Mouse (Mus musculus): ENCODE data around the gene Abracl. TPM values are rescaled to one million over a fixed set of nuclear protein-coding genes. Genes with fewer than 3 reads are reported as not detected.

Abracl gene
- polyA plus RNA-seq, 1 experiment from 2014 or later = 282 TPM

DNA sequence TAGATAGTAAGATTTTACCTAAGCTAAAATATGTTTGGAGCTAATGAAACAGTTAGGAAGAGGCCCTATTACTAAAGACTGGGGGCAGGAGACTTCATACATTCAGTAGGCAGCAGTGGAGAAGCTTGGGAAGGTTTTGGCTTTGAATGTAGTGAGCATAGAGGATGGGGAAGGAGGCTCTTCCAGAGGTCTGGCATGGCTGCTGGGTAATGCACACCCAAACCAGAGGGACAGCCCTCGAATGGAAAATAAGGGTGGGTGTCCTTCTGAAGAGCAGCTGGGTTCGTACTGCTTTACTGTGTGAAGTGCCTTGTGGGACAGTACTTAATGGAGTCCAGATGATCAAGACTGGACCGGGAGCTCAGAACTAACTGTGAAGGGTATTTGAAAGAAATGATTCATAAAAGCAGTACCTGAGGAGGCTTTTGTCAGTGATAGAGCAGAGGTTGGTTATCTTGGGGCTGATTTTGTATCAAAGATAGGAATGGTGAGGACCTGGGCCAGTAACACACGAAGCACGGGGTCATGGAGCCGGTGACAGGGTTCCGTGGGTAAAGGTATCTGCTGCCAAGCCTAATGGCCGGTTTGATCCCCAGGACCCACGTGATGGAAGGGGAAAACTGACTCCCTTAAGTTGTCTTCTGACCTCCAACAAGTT, 35.7 kb upstream of the Abracl start:
- WGBS = 87% methylated on average over 9 of the region's 9 CpGs
- H3K4me2 ChIP-seq (replicated peaks; ENCODE audit: low read depth) = no peak overlapping the region

GRCm38 (mm10) chr10:18056391-18056745, 33.3 kb upstream of the Abracl start:
- no peak for DNase-seq (ENCODE audit: low spot score)

More for the DNA sequence above, 35.7 kb upstream of the Abracl start:
- Histone ChIP-seq H3K27me3 (ENCODE audit: control insufficient read depth, insufficient read depth, low read length) (no peaks in the 10 kb centered on the region), H3K4me1 (replicated peaks; ENCODE audit: control insufficient read depth, insufficient read depth) (no peaks in the 10 kb centered on the region), H3K9me3 (ENCODE audit: control insufficient read depth, low read length) (no peaks in the 10 kb centered on the region), H3K27ac (replicated peaks) (no peak overlapping the region), H3K4me3 (ENCODE audit: low read depth, low read length) (no peak overlapping the region), H3K36me3 (ENCODE audit: control insufficient read depth, insufficient read depth, low read length) (no peaks in the 10 kb centered on the region), H3K9ac (ENCODE audit: low read length) (no peak overlapping the region)
- TF ChIP-seq EP300 (optimal IDR thresholded peaks at IDR 0.05) (no peak), CTCF (IDR thresholded peaks at IDR 0.05; ENCODE audit: low read depth) (no peak)
- ATAC-seq (ENCODE audit: low FRiP score, low TSS enrichment) (no peak), DNase-seq (ENCODE audit: low spot score) (no peak)

GRCm38 (mm10) chr10:18055696-18056390, 32.8 kb upstream of the Abracl start, which contains the start of gene Reps1:
Reps1 (plus strand) TSS chr10:18055861.
- WGBS = 1% methylated on average over 51 of the region's 90 CpGs
- TF ChIP-seq CTCF (IDR thresholded peaks at IDR 0.05; ENCODE audit: low read depth) (no peak), EP300 (optimal IDR thresholded peaks at IDR 0.05) (no peak)
- Histone ChIP-seq H3K4me1 (replicated peaks; ENCODE audit: control insufficient read depth, insufficient read depth) (no peaks in the 10 kb centered on the region), H3K36me3 (ENCODE audit: control insufficient read depth, insufficient read depth, low read length) (no peaks in the 10 kb centered on the region), H3K27me3 (ENCODE audit: control insufficient read depth, insufficient read depth, low read length) (no peaks in the 10 kb centered on the region), H3K9me3 (ENCODE audit: control insufficient read depth, low read length) (no peaks in the 10 kb centered on the region), H3K4me2 (replicated peaks; ENCODE audit: low read depth) (peak within 1 kb of the TSS; percentile 66), H3K27ac (replicated peaks) (peak within 1 kb of the TSS; percentile 95), H3K4me3 (ENCODE audit: low read depth, low read length) (peak within 1 kb of the TSS; percentile 97), H3K9ac (ENCODE audit: low read length) (peak within 1 kb of the TSS; percentile 97)
- DNase-seq (ENCODE audit: low spot score) = peak; percentile 53
- ATAC-seq (ENCODE audit: low FRiP score, low TSS enrichment) = peak; percentile 78

More at GRCm38 (mm10) chr10:18056391-18056745, 33.3 kb upstream of the Abracl start:
- H3K27ac ChIP-seq (replicated peaks) = peak overlapping the region; percentile 95
- no peaks in the 10 kb centered on the region for H3K36me3 ChIP-seq (ENCODE audit: control insufficient read depth, insufficient read depth, low read length)
- no peaks in the 10 kb centered on the region for H3K4me1 ChIP-seq (replicated peaks; ENCODE audit: control insufficient read depth, insufficient read depth)
- TF ChIP-seq CTCF (IDR thresholded peaks at IDR 0.05; ENCODE audit: low read depth) (no peak), EP300 (optimal IDR thresholded peaks at IDR 0.05) (no peak)
- H3K9ac ChIP-seq (ENCODE audit: low read length) = peak overlapping the region; percentile 97
- H3K9me3 ChIP-seq (ENCODE audit: control insufficient read depth, low read length) = no peaks in the 10 kb centered on the region
- peak overlapping the region; percentile 97 for H3K4me3 ChIP-seq (ENCODE audit: low read depth, low read length)
- H3K27me3 ChIP-seq (ENCODE audit: control insufficient read depth, insufficient read depth, low read length) = no peaks in the 10 kb centered on the region
- peak overlapping the region; percentile 66 for H3K4me2 ChIP-seq (replicated peaks; ENCODE audit: low read depth)
- ATAC-seq (ENCODE audit: low FRiP score, low TSS enrichment) = no peak
- 1% methylated on average over 8 of the region's 8 CpGs for WGBS

GRCm38 (mm10) chr10:18055009-18055695, 32.1 kb upstream of the Abracl start:
- 4% methylated on average over 48 of the region's 61 CpGs for WGBS
- H3K4me3 ChIP-seq (ENCODE audit: low read depth, low read length) = peak overlapping the region; percentile 97
- no peak for TF ChIP-seq EP300 (optimal IDR thresholded peaks at IDR 0.05)
- peak; percentile 69 for TF ChIP-seq CTCF (IDR thresholded peaks at IDR 0.05; ENCODE audit: low read depth)
- ATAC-seq (ENCODE audit: low FRiP score, low TSS enrichment) = peak; percentile 98
- peak; percentile 90 for DNase-seq (ENCODE audit: low spot score)
- H3K27ac ChIP-seq (replicated peaks) = peak overlapping the region; percentile 95
- peak overlapping the region; percentile 66 for H3K4me2 ChIP-seq (replicated peaks; ENCODE audit: low read depth)
- no peaks in the 10 kb centered on the region for H3K9me3 ChIP-seq (ENCODE audit: control insufficient read depth, low read length)
- peak overlapping the region; percentile 97 for H3K9ac ChIP-seq (ENCODE audit: low read length)
- no peaks in the 10 kb centered on the region for H3K4me1 ChIP-seq (replicated peaks; ENCODE audit: control insufficient read depth, insufficient read depth)
- H3K27me3 ChIP-seq (ENCODE audit: control insufficient read depth, insufficient read depth, low read length) = no peaks in the 10 kb centered on the region
- no peaks in the 10 kb centered on the region for H3K36me3 ChIP-seq (ENCODE audit: control insufficient read depth, insufficient read depth, low read length)

DNA sequence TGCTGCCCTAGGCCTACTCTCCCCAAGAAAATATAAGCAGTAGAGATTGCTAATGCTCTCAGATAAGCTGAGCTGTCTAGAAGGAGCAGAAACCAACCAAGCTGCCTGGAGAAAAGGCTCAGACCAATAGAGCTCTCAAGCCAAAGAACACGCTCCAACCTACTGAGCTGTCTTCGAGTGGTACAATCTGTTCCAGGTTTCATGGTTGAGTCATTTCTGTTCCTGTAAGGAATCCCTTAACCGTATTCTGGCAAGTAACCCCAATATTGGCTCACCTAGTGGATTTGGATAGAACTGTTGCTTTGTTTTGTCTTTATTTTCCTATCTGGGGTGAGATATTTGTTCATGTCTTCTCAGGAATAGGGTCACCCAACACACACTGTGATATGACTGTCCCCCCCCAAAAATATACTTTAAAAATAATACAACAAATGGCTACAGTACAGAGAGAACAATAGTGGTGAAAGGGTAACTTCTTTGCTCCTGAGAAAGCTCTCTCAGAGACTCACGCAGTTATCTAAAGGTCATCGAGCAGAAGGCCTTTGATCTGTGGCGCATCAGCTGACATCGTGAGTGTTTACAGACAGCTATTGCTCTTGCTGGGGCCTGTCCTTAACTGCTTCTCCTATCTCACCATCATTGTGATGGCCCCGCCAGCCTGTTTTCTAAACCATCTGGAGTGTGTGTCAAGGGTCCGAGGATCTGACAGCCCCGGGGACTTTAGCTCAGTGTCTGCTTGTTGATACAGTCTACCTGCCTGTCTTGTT, 24.5 kb upstream of the Abracl start:
- Histone ChIP-seq H3K9me3 (ENCODE audit: control insufficient read depth, low read length) (no peaks in the 10 kb centered on the region), H3K27ac (replicated peaks) (no peak overlapping the region), H3K4me2 (replicated peaks; ENCODE audit: low read depth) (no peak overlapping the region), H3K4me3 (ENCODE audit: low read depth, low read length) (no peak overlapping the region), H3K36me3 (ENCODE audit: control insufficient read depth, insufficient read depth, low read length) (no peaks in the 10 kb centered on the region), H3K27me3 (ENCODE audit: control insufficient read depth, insufficient read depth, low read length) (no peaks in the 10 kb centered on the region), H3K9ac (ENCODE audit: low read length) (no peak overlapping the region), H3K4me1 (replicated peaks; ENCODE audit: control insufficient read depth, insufficient read depth) (no peaks in the 10 kb centered on the region)
- TF ChIP-seq EP300 (optimal IDR thresholded peaks at IDR 0.05) (no peak), CTCF (IDR thresholded peaks at IDR 0.05; ENCODE audit: low read depth) (no peak)
- DNase-seq (ENCODE audit: low spot score) (peak; percentile 9), ATAC-seq (ENCODE audit: low FRiP score, low TSS enrichment) (no peak)
- 40% methylated on average over 10 of the region's 10 CpGs for WGBS

Data from stomach, postnatal 0 days (tissue).